Mouse (Mus musculus) ES-E14 (cell line): ENCODE results near the gene Mettl14. TPM values are rescaled to one million over a fixed set of nuclear protein-coding genes. Genes with fewer than 3 reads are reported as not detected.

ENCODE experiments used
- DNase-seq: peaks from one replicate; pipeline ENCODE4 v3.0.0-alpha.2; 2013; ENCODE audit warnings: low read depth, low spot score
- H3K27ac ChIP-seq: 2 replicates; pipeline ENCODE4 v1.5.1; 2012; ENCODE audit warnings: low read depth, mild to moderate bottlenecking, low read length, moderate library complexity, mixed read lengths; ENCODE audit not compliant: poor library complexity, insufficient read depth, severe bottlenecking
- H3K36me3 ChIP-seq: 2 replicates; pipeline ENCODE4 v1.6.1; 2012; ENCODE audit warnings: mild to moderate bottlenecking, low read length, moderate library complexity, mixed read lengths; ENCODE audit not compliant: control insufficient read depth, poor library complexity, insufficient read depth, severe bottlenecking
- H3K4me1 ChIP-seq, 2 experiments: fragments of 150-350 bp in 1 of 2; sonication (generic) in 1 of 2; 2 replicates each; pipeline ENCODE4 v1.6.1; 2012; ENCODE audit warnings: low read length in 2 of 2, mild to moderate bottlenecking in 1 of 2, mixed read lengths in 1 of 2; ENCODE audit not compliant: control insufficient read depth in 2 of 2, insufficient read depth in 2 of 2, poor library complexity in 1 of 2
- H3K4me3 ChIP-seq, 2 experiments: fragments of 150-350 bp in 1 of 2; sonication (generic) in 1 of 2; 2 replicates each; pipeline ENCODE4 v1.5.1; 2012; ENCODE audit warnings: low read length in 2 of 2, low read depth in 1 of 2, mild to moderate bottlenecking in 1 of 2, mixed read lengths in 1 of 2; ENCODE audit not compliant: insufficient read depth in 1 of 2, poor library complexity in 1 of 2, severe bottlenecking in 1 of 2
- H3K9ac ChIP-seq: 2 replicates; pipeline ENCODE4 v1.6.1; 2012; ENCODE audit warnings: low read depth, mild to moderate bottlenecking, low read length, mixed read lengths; ENCODE audit not compliant: poor library complexity, insufficient read depth, severe bottlenecking
- H3K9me3 ChIP-seq: fragments of 150-350 bp; sonication (generic); 2 replicates; pipeline ENCODE4 v1.6.1; 2012; ENCODE audit warnings: low read depth, mild to moderate bottlenecking, low read length; ENCODE audit not compliant: control insufficient read depth, insufficient read depth
- CHD2 ChIP-seq: IDR thresholded peaks from 2 replicates; pipeline ENCODE4 v1.6.1; 2014; ENCODE audit warnings: mild to moderate bottlenecking, low read depth, low read length, inconsistent platforms
- HCFC1 ChIP-seq: IDR thresholded peaks from 2 replicates; pipeline ENCODE4 v1.6.1; 2012; ENCODE audit warnings: low read length, inconsistent platforms, borderline replicate concordance; ENCODE audit not compliant: insufficient read depth
- MAFK ChIP-seq: IDR thresholded peaks from 2 replicates; pipeline ENCODE4 v1.6.1; 2014; ENCODE audit warnings: mild to moderate bottlenecking, low read depth, low read length, inconsistent platforms; ENCODE audit not compliant: insufficient read depth
- ZC3H11A ChIP-seq: IDR thresholded peaks from 2 replicates; pipeline ENCODE4 v1.6.1; 2012; ENCODE audit warnings: low read depth, mild to moderate bottlenecking, inconsistent platforms, low read length, borderline replicate concordance
- ZNF384 ChIP-seq: IDR thresholded peaks from 2 replicates; pipeline ENCODE4 v1.6.1; 2012; ENCODE audit warnings: low read depth, low read length, inconsistent platforms
- in situ Hi-C, 2 experiments: fragments of 600-800 bp; cut with MboI; formaldehyde crosslinking; loops; one replicate each; pipeline ENCODE4 v1.15.1; 2025; ENCODE audit warnings: low sequenced_read_pairs in 2 of 2, inconsistent platforms in 1 of 2; ENCODE audit not compliant: unreplicated experiment in 2 of 2
- total RNA-seq: library from RNA; depleted of rRNA; stranded (reverse); fragments of 300-350 nt; gene quantifications from 2 replicates; pipeline ENCODE4 v1.2.3, GENCODE M21; 2012

Gene Mettl14
- total RNA-seq, 1 experiment: 12.4 TPM

- Histone ChIP-seq H3K9me3 (no peaks in the 10 kb centered on the region), H3K36me3 (peaks cover 8% of the 10 kb centered on the region; the same call in 1 of the 2 replicates), H3K9ac (no peak overlapping the region), H3K4me1 (no peaks in the 10 kb centered on the region), H3K4me3 (no peak overlapping the region), H3K27ac (no peak overlapping the region)
- no peak for DNase-seq
- in situ Hi-C loops: no loop called here
- no peak for TF ChIP-seq CHD2
- TF ChIP-seq HCFC1: no peak
- TF ChIP-seq ZC3H11A: no peak
- no peak for TF ChIP-seq MAFK
- no peak for TF ChIP-seq ZNF384
Measured at GRCm38 (mm10) chr3:123348080-123348802, 37.7 kb downstream of the Mettl14 start.

- in situ Hi-C loops: no loop called here
- Histone ChIP-seq H3K4me1 (no peaks in the 10 kb centered on the region), H3K9ac (no peak overlapping the region), H3K27ac (no peak overlapping the region), H3K9me3 (no peaks in the 10 kb centered on the region), H3K36me3 (peaks cover 2% of the 10 kb centered on the region; the same call in 1 of the 2 replicates), H3K4me3 (no peak overlapping the region)
- no peak for DNase-seq
- TF ChIP-seq ZC3H11A (no peak), HCFC1 (no peak), CHD2 (no peak)
Measured at GRCm38 (mm10) chr3:123343690-123344089, 42.2 kb downstream of the Mettl14 start.

GRCm38 (mm10) chr3:123341049-123341448 lies 44.9 kb downstream of the Mettl14 start:
- Histone ChIP-seq H3K27ac (no peak overlapping the region), H3K9me3 (no peaks in the 10 kb centered on the region), H3K4me3 (no peak overlapping the region), H3K9ac (no peak overlapping the region), H3K4me1 (no peaks in the 10 kb centered on the region), H3K36me3 (peaks cover 2% of the 10 kb centered on the region; the same call in 1 of the 2 replicates)
- no peak for DNase-seq
- in situ Hi-C loops: no loop called here
- no peak for TF ChIP-seq ZNF384
- TF ChIP-seq HCFC1: no peak
- no peak for TF ChIP-seq ZC3H11A
- TF ChIP-seq CHD2: no peak
- no peak for TF ChIP-seq MAFK

GRCm38 (mm10) chr3:123338666-123339195 lies 47.2 kb downstream of the Mettl14 start:
- in situ Hi-C loops: no loop called here
- Histone ChIP-seq H3K4me3 (no peak overlapping the region), H3K27ac (no peak overlapping the region), H3K4me1 (no peaks in the 10 kb centered on the region), H3K9me3 (no peaks in the 10 kb centered on the region), H3K9ac (no peak overlapping the region), H3K36me3 (peaks cover 2% of the 10 kb centered on the region; the same call in 1 of the 2 replicates)
- DNase-seq: no peak
- TF ChIP-seq ZC3H11A (no peak), MAFK (no peak), HCFC1 (no peak), ZNF384 (no peak), CHD2 (no peak)

- H3K4me3 ChIP-seq: no peak overlapping the region
- no peak for TF ChIP-seq MAFK
- TF ChIP-seq ZNF384: no peak
- no peak for TF ChIP-seq ZC3H11A
- no peak for TF ChIP-seq CHD2
- no peak for TF ChIP-seq HCFC1
- no peaks in the 10 kb centered on the region for H3K9me3 ChIP-seq
- no peak overlapping the region for H3K27ac ChIP-seq
- 0 out of 4 replicates have a peak, but pooled peaks cover 0 to 3% of the 10 kb centered on the region in 2 experiments for H3K4me1 ChIP-seq
- H3K9ac ChIP-seq: no peak overlapping the region
- in situ Hi-C loops: no loop called here
- peaks cover 2% of the 10 kb centered on the region; the same call in 1 of the 2 replicates for H3K36me3 ChIP-seq
- DNase-seq: no peak
Measured at GRCm38 (mm10) chr3:123337853-123338252, 48.1 kb downstream of the Mettl14 start.
